Mouse (Mus musculus): ENCODE data around the gene Dot1l.

GRCm38 (mm10) chr10:80804340-80804739, 49.3 kb downstream of the Dot1l start:
- no peak for TF ChIP-seq MAFK (IDR thresholded peaks at IDR 0.05; ENCODE audit: insufficient read depth, low read depth, low read length)
- no peak for TF ChIP-seq ZNF384 (IDR thresholded peaks at IDR 0.05; ENCODE audit: low read depth, low read length)
